Mouse (Mus musculus): Measurements from ENCODE around the gene Hmgxb4. TPM values are rescaled to one million over a fixed set of nuclear protein-coding genes. Genes with fewer than 3 reads are reported as not detected.

The Hmgxb4 gene
- total and polyA plus RNA-seq, 3 experiments = 14.8 to 52.1 (median 38.3) TPM

DNA sequence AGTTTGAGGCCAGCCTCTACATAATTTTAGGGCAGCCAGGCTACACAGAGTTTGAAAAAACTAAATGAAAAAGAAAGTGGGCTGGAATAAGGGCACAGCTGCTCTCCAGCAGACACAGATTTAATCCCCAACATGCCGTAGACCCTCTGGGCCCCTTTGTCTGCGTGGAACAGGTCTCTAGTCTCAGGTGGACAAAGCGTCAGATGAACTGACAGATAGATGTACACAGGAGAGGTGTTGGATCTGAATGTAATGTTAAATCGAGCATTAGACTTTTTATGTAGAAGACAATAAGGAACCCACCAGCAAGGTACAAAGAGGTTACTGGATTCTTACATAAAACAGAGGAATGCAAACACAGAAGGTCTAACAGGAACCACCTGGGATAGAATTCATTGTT is 32.7 kb downstream of the Hmgxb4 start:
- H3K4me1 ChIP-seq (ENCODE audit: insufficient read depth, low read depth, low read length) = no peaks in the 10 kb centered on the region
- DNase-seq (ENCODE audit: low spot score) = no peak
- H3K36me3 ChIP-seq (replicated peaks) = peaks cover 82% of the 10 kb centered on the region
- H3K4me3 ChIP-seq (ENCODE audit: low read depth, low read length) = no peak overlapping the region
- 0 out of 2 replicates have a peak, but pooled peaks cover 2% of the 10 kb centered on the region for H3K9me3 ChIP-seq (replicated peaks)
- H3K27me3 ChIP-seq (ENCODE audit: insufficient read depth, low read length) = no peaks in the 10 kb centered on the region
- TF ChIP-seq CTCF (IDR thresholded peaks at IDR 0.05; ENCODE audit: low read depth, low read length) (no peak), TAL1 (conservative IDR thresholded peaks at IDR 0.05; ENCODE audit: low read depth, low read length) (no peak), GATA2 (IDR thresholded peaks at IDR 0.05; ENCODE audit: borderline replicate concordance, low read depth, low read length) (no peak), GATA1 (IDR thresholded peaks at IDR 0.05; ENCODE audit: borderline replicate concordance, low read length) (no peak), POLR2AphosphoS5 (IDR thresholded peaks at IDR 0.05; ENCODE audit: insufficient replicate concordance, low read depth, low read length) (no peak)
- ATAC-seq (ENCODE audit: extremely low read depth, insufficient number of reproducible peaks, low FRiP score, poor library complexity, severe bottlenecking) = no peak

DNA sequence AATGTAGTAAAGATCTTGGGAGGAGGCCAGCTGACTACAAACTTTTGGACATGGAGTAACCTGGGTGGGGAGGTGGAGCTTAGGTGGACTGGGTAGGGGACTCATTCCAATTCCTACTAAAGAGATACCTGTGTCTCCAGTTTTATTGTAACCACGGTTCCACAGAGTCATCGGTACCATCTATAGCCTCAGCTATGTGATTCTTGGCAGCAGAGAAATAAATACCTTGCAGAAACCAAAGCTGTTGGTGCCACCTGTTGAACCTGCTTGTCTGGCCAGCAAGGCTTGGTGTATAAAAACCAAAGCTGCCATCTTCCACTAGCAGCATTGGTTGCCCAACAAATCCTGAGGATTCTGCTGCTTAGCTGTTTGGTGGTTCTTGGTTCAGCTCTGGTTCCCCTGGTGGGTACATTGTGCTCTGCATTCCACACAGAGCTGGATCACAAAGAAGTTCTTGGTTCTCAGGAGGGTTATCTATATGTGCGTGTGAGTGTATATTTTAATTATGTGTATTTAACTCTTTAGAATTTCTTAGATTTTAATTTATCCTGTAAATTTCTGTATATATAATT is 37.4 kb downstream of the Hmgxb4 start:
- no peaks in the 10 kb centered on the region for H3K27me3 ChIP-seq (ENCODE audit: insufficient read depth, low read length)
- peaks cover 56% of the 10 kb centered on the region for H3K36me3 ChIP-seq (replicated peaks)
- peaks cover 19% of the 10 kb centered on the region for H3K4me1 ChIP-seq (ENCODE audit: insufficient read depth, low read depth, low read length)
- H3K4me3 ChIP-seq (ENCODE audit: low read depth, low read length) = no peak overlapping the region
- TF ChIP-seq GATA1 (IDR thresholded peaks at IDR 0.05; ENCODE audit: borderline replicate concordance, low read length) = no peak
- TF ChIP-seq GATA2 (IDR thresholded peaks at IDR 0.05; ENCODE audit: borderline replicate concordance, low read depth, low read length) = no peak
- 0 out of 2 replicates have a peak, but pooled peaks have one; percentile 4 for TF ChIP-seq CTCF (IDR thresholded peaks at IDR 0.05; ENCODE audit: low read depth, low read length)
- TF ChIP-seq TAL1 (conservative IDR thresholded peaks at IDR 0.05; ENCODE audit: low read depth, low read length) = no peak
- ATAC-seq (ENCODE audit: extremely low read depth, insufficient number of reproducible peaks, low FRiP score, poor library complexity, severe bottlenecking) (no peak), DNase-seq (ENCODE audit: low spot score) (no peak)
- no peaks in the 10 kb centered on the region for H3K9me3 ChIP-seq (replicated peaks)

DNA sequence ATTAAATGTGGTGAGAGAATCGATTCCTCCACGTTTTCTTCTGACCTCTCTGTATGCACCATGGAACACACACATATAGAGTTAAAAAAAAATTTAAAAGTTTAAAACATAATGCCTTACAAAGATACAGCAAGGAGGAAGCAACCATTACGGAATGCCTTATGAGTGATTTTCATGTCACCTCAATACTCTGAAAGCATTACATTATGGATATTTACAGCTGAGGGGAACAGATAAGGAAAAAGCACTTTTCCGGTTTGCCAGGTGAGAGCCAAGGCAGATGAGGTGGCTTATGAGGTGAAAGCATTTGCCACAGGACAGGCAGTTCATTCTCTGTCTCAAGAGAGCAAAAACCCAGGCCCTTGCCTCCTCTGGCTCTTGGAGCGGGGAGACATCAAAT is 39.8 kb downstream of the Hmgxb4 start:
- DNase-seq (ENCODE audit: low spot score) (no peak), ATAC-seq (ENCODE audit: extremely low read depth, insufficient number of reproducible peaks, low FRiP score, poor library complexity, severe bottlenecking) (no peak)
- Histone ChIP-seq H3K27me3 (ENCODE audit: insufficient read depth, low read length) (no peaks in the 10 kb centered on the region), H3K4me3 (ENCODE audit: low read depth, low read length) (peak overlapping the region; percentile 75; the same call in 1 of the 2 replicates), H3K4me1 (ENCODE audit: insufficient read depth, low read depth, low read length) (peaks cover 26% of the 10 kb centered on the region), H3K9me3 (replicated peaks) (no peaks in the 10 kb centered on the region), H3K36me3 (replicated peaks) (peaks cover 68% of the 10 kb centered on the region)
- TF ChIP-seq TAL1 (conservative IDR thresholded peaks at IDR 0.05; ENCODE audit: low read depth, low read length) = no peak
- no peak for TF ChIP-seq POLR2AphosphoS5 (IDR thresholded peaks at IDR 0.05; ENCODE audit: insufficient replicate concordance, low read depth, low read length)
- no peak for TF ChIP-seq GATA1 (IDR thresholded peaks at IDR 0.05; ENCODE audit: borderline replicate concordance, low read length)
- TF ChIP-seq GATA2 (IDR thresholded peaks at IDR 0.05; ENCODE audit: borderline replicate concordance, low read depth, low read length) = no peak
- no peak for TF ChIP-seq CTCF (IDR thresholded peaks at IDR 0.05; ENCODE audit: low read depth, low read length)

DNA sequence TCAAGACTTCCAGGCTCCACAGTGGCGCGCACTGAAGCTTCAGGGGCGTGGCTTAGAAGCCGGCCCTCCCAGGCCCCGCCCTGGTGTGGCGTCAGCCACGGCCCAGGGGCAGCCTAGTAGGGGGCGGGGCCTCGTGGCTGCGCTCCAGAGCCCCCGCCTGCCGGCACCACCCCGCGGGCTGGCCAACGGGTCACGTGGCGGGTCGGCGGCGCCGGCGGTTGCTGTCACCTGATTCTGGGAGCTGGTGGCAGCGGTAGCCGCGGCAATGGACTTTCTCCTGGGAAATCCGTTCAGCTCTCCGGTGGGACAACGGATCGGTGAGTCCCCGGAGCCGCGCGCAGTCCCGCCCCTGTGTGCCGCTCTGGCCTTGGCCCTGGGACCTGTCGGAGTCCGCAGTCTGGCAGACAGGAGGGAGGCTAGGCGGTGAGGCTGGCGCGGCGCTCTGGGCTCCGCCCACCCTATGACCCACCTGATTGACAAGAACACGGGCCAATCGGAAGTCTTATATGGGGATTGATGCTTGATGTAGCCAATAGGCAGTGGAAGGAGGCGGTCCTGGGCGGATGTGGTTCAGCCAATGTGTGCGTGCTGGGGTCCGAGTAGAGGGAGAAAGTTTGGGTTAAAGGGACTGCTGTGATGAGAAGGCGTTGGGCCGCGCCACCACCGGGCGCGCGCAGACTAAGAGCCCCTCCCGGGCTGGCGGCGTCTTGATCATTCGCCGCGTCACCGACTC is 40.5 kb downstream of the Hmgxb4 start, which contains the start of gene Tom1:
Gene Tom1, plus strand, starts transcription at position 195 of the 733 bp plus-strand sequence.
- peak; percentile 97 for ATAC-seq (ENCODE audit: extremely low read depth, insufficient number of reproducible peaks, low FRiP score, poor library complexity, severe bottlenecking)

DNA sequence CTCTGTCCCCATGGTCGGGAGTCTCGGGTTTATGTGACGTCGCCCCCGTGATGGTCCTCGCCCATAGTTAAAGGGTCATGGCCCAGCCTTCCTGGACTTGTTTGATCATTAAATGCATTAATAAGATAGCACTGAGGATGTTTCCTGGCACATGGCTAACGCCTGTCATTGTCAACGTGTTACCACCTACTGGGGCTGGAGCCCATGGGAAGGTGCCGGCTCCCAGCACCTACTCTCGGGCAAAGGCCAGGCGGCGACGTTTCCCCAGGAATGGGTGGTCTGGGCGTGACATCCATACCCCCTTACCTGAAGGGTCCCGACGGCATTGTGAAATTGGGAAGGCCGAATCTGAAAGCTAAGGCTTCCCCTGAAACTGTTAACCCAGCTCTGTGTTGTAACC is 41.1 kb downstream of the Hmgxb4 start:
- Histone ChIP-seq H3K36me3 (replicated peaks) (peaks cover 66% of the 10 kb centered on the region), H3K4me3 (ENCODE audit: low read depth, low read length) (peak overlapping the region; percentile 75), H3K27me3 (ENCODE audit: insufficient read depth, low read length) (no peaks in the 10 kb centered on the region), H3K9me3 (replicated peaks) (no peaks in the 10 kb centered on the region), H3K4me1 (ENCODE audit: insufficient read depth, low read depth, low read length) (peaks cover 31% of the 10 kb centered on the region)
- ATAC-seq (ENCODE audit: extremely low read depth, insufficient number of reproducible peaks, low FRiP score, poor library complexity, severe bottlenecking) (no peak), DNase-seq (ENCODE audit: low spot score) (peak; percentile 8)
- TF ChIP-seq TAL1 (conservative IDR thresholded peaks at IDR 0.05; ENCODE audit: low read depth, low read length) = no peak
- no peak for TF ChIP-seq GATA2 (IDR thresholded peaks at IDR 0.05; ENCODE audit: borderline replicate concordance, low read depth, low read length)
- no peak for TF ChIP-seq CTCF (IDR thresholded peaks at IDR 0.05; ENCODE audit: low read depth, low read length)
- no peak for TF ChIP-seq GATA1 (IDR thresholded peaks at IDR 0.05; ENCODE audit: borderline replicate concordance, low read length)
- no peak for TF ChIP-seq POLR2AphosphoS5 (IDR thresholded peaks at IDR 0.05; ENCODE audit: insufficient replicate concordance, low read depth, low read length)

More for the DNA sequence above, 40.5 kb downstream of the Hmgxb4 start, which contains the start of gene Tom1:
- H3K27me3 ChIP-seq (ENCODE audit: insufficient read depth, low read length) = no peaks in the 10 kb centered on the region
- peaks cover 31% of the 10 kb centered on the region for H3K4me1 ChIP-seq (ENCODE audit: insufficient read depth, low read depth, low read length)
- no peaks in the 10 kb centered on the region for H3K9me3 ChIP-seq (replicated peaks)
- no peak for TF ChIP-seq CTCF (IDR thresholded peaks at IDR 0.05; ENCODE audit: low read depth, low read length)
- H3K4me3 ChIP-seq (ENCODE audit: low read depth, low read length) = peak within 1 kb of the TSS; percentile 75
- peaks cover 67% of the 10 kb centered on the region for H3K36me3 ChIP-seq (replicated peaks)
- peak; percentile 97 for DNase-seq (ENCODE audit: low spot score)

DNA sequence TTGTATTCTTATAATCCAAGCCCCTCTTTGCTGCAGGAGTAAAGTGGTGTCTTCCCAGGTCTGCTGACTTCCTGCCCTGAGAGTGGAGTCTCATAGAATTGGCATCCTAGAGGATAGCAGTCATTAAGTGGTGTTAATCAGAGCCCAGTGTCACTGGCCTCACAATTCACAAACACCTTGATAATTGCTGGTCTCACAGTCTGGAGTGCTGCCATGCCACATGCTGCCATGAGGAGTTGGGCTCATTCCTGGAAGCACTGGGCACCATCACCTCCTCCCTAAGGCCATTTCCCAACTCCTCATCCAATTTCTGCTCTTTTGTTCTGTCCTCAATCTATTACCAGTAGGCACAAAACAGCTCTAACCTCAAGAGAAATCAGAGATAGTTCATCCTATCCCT is 42.5 kb downstream of the Hmgxb4 start:
- H3K27me3 ChIP-seq (ENCODE audit: insufficient read depth, low read length) = no peaks in the 10 kb centered on the region
- H3K4me3 ChIP-seq (ENCODE audit: low read depth, low read length) = no peak overlapping the region
- peaks cover 31% of the 10 kb centered on the region for H3K4me1 ChIP-seq (ENCODE audit: insufficient read depth, low read depth, low read length)
- peaks cover 61% of the 10 kb centered on the region for H3K36me3 ChIP-seq (replicated peaks)
- TF ChIP-seq TAL1 (conservative IDR thresholded peaks at IDR 0.05; ENCODE audit: low read depth, low read length) (no peak), GATA1 (IDR thresholded peaks at IDR 0.05; ENCODE audit: borderline replicate concordance, low read length) (no peak), GATA2 (IDR thresholded peaks at IDR 0.05; ENCODE audit: borderline replicate concordance, low read depth, low read length) (no peak), POLR2AphosphoS5 (IDR thresholded peaks at IDR 0.05; ENCODE audit: insufficient replicate concordance, low read depth, low read length) (no peak), CTCF (IDR thresholded peaks at IDR 0.05; ENCODE audit: low read depth, low read length) (no peak)
- ATAC-seq (ENCODE audit: extremely low read depth, insufficient number of reproducible peaks, low FRiP score, poor library complexity, severe bottlenecking) (no peak), DNase-seq (ENCODE audit: low spot score) (no peak)
- H3K9me3 ChIP-seq (replicated peaks) = no peaks in the 10 kb centered on the region

Measured in G1E (cell line).